Mouse (Mus musculus) brain, embryonic 18.5 days (tissue): Measurements from ENCODE around the gene Wdsub1.

Experiments
- DNase-seq: peaks from one replicate; pipeline ENCODE4 v3.0.0-alpha.2; 2012; ENCODE audit warnings: low read depth, low spot score

The Wdsub1 gene

GRCm38 (mm10) chr2:59806038-59806437 lies 76.4 kb downstream of the Wdsub1 start:
- DNase-seq, result no peak

DNA sequence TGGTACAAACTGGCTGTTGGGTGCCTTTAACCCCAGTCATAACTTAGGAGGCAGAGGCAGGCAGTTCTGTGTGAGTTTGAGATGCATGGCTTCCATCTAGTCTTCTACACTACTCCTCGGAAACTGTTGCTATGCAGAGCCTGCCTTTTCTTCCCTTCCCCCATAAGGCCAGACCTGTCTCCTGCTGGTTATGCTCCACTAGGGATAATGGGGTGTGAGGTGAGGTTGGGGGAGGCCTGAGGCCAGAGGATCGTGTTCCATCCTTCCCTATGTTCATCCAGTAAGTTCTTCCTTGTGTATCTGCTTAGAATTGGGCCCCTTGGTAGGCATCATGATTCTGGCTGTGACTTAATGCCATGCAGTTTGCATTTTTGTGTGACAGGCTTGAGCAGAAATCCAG lies 76.8 kb downstream of the Wdsub1 start:
- DNase-seq, result no peak

GRCm38 (mm10) chr2:59802722-59803387 lies 79.5 kb downstream of the Wdsub1 start:
- DNase-seq, result no peak
